Mouse (Mus musculus) ovary, postnatal 36 days (tissue): ENCODE measurements around the gene Grin2d.
A peak's percentile ranks its signal among the peaks of the same experiment; 100 is the strongest.

Experiments used
- DNase-seq: peaks from one replicate; pipeline ENCODE4 v3.0.0; 2022; ENCODE audit warnings: low spot score, mixed read lengths

The Grin2d gene

GRCm38 (mm10) chr7:45897258-45897757 is 19.1 kb upstream of the Grin2d start:
- peak; percentile 61 for DNase-seq

- DNase-seq = peak; percentile 96
Measured at GRCm38 (mm10) chr7:45896517-45897257, 18.5 kb upstream of the Grin2d start, which contains the start of the genes Syngr4 and Tmem143. TSS of gene Syngr4 (minus strand) at chr7:45896714. TSS of gene Tmem143 (plus strand) at chr7:45896941.

DNA sequence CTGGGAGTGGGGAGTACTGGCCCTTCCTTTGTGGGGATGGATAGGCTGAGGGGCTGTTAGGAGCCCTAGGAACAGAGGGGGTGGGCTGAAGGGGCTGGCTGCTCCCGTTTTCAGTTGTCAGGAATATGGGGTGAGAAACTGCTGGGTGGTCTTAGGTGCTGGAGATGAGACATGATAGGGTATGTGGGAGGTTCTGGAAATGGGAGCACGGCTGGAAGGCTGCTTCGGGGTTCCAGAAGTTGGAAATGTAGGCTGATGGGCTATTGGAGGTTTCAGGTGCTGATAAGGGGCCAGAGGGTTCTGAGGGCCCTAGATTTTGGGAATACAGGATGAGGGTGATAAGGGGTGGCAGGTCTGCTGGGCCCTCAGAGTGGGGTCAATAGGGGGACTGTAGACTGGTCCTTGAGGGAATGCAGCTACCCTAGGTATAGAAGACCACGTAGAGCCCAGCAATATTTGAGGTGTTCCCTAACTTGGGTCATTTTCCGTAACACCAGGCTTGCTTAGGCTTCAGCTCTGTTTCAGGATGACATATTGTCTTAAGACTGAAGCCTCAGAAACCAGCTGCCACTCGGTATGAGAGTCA is 17.8 kb upstream of the Grin2d start:
- no peak for DNase-seq

DNA sequence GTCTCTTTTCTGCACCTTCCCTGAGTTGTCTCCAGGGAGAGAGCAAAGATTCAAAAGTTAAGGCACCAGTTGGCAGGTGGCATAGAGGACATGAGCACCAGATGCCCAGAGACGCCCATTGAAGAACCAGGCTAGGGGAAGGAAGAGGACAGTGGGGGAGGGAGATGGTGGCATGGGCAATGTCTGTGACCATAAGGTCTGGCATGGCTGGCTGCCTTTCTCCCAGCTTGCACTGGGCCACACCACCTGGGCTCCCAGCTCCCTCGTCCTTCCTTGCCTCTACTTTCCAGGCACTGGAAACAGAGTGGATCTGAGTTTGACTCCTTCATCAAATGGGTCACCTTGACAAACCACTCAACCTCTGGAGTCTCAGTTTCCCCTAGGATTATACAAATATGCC is 14.5 kb upstream of the Grin2d start:
- DNase-seq = no peak

DNA sequence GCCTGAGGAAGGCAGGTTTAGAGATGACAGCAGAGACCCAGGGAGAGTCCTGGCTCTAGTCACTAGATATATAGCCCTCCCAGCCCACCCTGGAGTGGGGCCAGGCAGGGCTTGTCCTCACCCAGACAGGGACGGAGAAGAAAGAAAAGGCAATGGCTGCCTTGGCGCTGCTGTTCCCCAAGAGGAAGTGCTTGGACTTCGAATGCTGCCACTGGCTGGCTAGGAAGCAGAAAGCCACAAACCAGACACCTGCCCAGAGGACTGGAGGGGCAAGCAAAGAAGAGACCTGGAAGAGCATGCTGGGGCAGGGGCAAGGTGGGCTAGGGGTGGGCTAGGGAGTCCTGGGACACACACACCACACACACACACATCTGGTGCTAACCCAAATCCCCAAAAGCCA is 9.1 kb upstream of the Grin2d start:
- DNase-seq = no peak

DNA sequence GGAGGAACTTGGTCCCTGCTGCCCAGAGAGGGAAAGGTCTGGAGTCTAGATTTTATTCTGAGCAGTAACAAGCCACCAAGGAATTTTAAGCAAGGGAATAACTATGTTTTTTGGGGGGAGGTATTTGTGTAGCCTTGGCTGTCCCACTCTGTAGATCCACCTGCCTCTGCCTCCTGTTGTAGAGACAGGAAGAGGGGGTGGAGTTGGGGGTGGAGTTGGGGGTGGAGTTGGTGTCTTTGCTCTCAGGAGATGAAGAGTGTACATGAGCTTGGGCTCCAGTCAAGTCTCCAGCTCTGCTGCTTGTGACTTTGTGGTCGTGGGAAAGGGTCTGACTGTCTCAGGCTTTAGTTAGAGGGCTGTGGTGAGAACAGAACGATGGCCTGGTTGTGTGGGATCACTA is 2.8 kb upstream of the Grin2d start:
- DNase-seq = no peak

GRCm38 (mm10) chr7:45880531-45880930 is 2.4 kb upstream of the Grin2d start:
- no peak for DNase-seq

DNA sequence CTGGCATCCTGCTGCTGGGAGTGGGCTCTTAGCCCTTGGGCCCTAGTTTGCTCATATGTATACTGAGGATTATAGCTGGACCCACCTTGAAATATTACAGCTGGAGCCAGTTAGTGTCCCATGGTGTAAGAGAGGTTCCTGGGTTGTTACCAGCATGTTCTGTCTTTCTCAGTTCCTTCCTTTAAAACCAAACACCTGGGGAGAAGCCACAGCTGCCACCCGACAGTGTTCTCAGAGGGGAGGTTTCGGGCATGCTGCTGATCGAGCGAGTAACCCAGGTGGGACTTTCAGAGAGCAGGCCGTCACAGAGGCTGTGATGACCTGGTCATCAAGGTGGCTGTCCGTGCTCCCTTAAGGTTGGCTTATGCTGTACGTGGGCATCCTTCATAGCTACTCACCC is 1.3 kb downstream of the Grin2d start:
- DNase-seq = no peak

DNA sequence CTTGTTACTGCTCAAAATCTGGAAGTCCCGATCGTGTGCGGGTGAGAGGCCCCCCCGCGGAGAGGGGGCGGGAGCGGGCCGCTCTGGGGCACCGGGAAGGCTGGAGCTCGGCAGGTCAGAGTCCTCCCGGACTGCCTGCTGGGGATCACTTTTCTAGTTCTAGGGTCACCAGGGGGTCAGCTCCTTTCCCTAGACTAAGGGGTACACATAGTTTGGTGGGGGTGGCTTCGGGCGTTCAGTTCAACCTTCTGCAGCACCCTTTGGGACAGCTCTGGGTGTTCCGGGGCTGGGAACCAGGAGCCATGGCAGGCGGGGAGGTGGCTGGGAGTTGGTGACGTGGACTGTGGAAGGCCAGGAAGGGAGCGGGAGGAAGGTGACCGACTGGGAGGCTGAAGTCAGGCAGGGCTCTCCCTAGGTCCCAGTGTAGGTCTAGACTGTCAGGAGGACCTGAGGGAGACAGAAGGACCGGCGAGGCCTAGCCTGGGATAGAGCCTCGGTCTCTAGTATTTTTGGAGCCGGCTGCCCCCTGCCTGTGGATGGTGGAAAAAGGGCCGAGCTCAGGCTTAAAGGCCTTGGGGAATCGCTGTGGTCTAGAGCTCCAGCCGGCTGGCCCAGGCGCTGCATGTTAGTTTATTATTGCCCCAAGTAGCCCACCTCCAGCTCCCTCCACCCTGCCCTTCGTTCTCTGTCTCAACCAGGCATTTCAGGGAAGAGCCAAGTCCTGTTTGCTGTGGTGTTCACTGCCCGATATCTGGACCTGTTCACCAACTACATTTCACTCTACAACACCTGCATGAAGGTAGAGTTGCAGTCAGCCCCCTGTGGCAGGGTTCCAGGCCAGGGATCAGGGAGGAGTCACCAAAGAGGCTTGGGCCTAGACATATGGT is 4.9 kb downstream of the Grin2d start:
- DNase-seq = peak; percentile 63

GRCm38 (mm10) chr7:45872624-45873023 is 5.6 kb downstream of the Grin2d start, which contains the start of gene Kdelr1:
TSS of gene Kdelr1 (plus strand) at chr7:45872772.
- peak; percentile 88 for DNase-seq

GRCm38 (mm10) chr7:45870282-45871058 is 7.7 kb downstream of the Grin2d start:
- peak; percentile 16 for DNase-seq

- DNase-seq = no peak
Measured at GRCm38 (mm10) chr7:45869787-45870186, 8.4 kb downstream of the Grin2d start.

GRCm38 (mm10) chr7:45869107-45869670 is 9.0 kb downstream of the Grin2d start:
- no peak for DNase-seq

DNA sequence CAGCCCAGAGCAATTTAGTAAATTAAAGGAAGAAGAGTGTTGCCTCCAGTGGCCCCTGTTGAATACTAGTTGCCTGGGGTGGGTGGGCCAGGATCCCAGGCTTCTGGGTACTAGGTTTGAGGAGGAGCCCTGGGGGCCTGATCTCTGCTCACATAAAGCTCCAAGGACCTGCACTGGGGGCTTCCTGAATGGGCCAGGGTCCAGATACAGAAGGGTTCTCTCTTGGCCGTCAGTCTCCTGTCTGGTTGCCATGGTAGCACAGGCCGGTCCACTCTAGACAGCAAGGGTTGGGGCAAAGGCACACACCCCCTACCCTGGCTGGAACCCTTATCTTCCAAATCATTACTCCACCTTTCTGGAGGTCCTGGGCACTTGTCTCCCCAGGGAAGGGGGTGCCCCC is 10.3 kb downstream of the Grin2d start:
- DNase-seq = no peak

DNA sequence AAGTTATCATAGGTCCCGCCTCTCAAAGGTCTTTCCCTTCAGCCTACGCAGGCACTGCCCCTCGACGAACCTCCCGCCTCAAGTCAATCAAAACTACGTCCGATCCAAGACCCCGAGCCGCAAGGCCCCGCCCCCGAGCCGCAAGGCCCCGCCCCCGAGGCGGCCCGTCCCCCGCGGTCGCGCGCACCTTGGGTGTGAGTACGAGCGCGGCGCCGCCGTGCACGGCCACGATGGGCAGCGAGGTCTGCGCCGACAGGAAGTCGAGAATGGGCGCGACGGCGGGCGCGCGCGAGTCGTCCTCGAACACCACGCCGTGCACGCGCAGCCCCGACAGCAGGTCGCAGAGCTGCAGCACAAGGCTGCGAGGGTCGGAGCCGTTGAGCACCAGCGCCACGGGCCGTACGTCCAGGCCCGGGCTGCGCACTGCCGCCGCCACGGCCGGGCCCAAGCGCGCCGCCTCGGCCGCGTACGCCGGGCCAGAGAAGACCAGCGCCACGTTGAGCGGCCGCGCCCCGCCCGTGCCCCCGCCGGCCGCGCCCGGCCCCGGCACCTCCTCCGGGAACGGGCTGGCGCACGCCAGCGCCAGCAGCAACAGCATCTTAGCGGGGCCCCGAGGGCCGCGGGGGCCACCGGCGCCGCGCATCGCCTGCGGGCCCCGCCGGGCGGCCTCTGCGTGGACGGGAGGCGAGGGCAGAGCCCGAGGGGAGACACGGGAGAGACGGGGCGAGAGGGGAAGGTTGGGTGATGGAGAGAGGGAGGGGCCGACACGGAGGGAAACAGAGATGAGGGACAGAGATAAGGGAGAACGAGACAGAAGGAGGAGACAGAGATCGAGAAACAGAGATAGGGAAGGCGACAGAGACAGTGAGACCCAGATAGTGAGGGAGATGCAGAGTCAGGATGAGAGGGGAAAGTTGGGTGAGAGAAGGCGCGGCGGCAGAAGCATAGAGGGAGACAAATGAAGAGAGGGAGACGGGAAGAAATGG is 12.0 kb downstream of the Grin2d start:
- peak; percentile 93 for DNase-seq

- no peak for DNase-seq
Measured at GRCm38 (mm10) chr7:45864435-45864834, 13.7 kb downstream of the Grin2d start.

GRCm38 (mm10) chr7:45862804-45863203 is 15.4 kb downstream of the Grin2d start:
- no peak for DNase-seq

DNA sequence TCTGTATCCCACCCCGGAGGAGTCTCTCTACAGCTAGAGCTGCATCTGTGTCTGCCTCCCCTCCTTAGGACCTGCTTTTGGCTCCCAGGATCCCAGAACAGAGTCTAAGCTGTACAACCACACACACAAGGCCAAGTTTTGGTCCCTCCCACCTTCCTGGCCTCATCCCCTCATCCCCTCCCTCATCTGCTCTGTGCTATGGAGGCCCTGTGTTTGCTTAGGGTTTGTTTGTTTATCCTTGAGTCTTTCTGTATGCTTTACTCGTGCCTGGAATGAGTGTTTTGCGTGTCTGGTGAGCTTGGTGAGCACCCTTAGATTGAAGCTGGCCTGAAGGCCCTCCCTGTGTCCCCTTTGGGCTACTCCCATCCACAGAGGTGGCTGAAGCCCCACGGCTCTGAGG is 19.2 kb downstream of the Grin2d start:
- DNase-seq = no peak

- no peak for DNase-seq
Measured at GRCm38 (mm10) chr7:45856950-45857901, 21.0 kb downstream of the Grin2d start.
